Mouse (Mus musculus) midbrain, embryonic 12.5 days (tissue): ENCODE measurements around the gene Srgap2. TPM values are rescaled to one million over a fixed set of nuclear protein-coding genes. Genes with fewer than 3 reads are reported as not detected.

Source experiments
- ATAC-seq: fragments of 200-750 bp; cut with Nextera tagmentation; 2 replicates; pipeline ENCODE4 v1.8.0; 2017; ENCODE audit warnings: low read depth, moderate TSS enrichment, moderate library complexity; ENCODE audit not compliant: low FRiP score
- H3K27ac ChIP-seq: fragments of 300-500 bp; sonication (generic); replicated peaks from 2 replicates; pipeline ENCODE4 v1.5.1; 2016; ENCODE audit warnings: mild to moderate bottlenecking
- H3K27me3 ChIP-seq: fragments of 300-500 bp; sonication (generic); 2 replicates; pipeline ENCODE4 v1.6.1; 2016; ENCODE audit warnings: mild to moderate bottlenecking
- H3K36me3 ChIP-seq: fragments of 300-500 bp; sonication (generic); 2 replicates; pipeline ENCODE4 v1.6.1; 2016
- H3K4me1 ChIP-seq: fragments of 300-500 bp; sonication (generic); 2 replicates; pipeline ENCODE4 v1.6.1; 2016
- H3K4me2 ChIP-seq: fragments of 300-500 bp; sonication (generic); replicated peaks from 2 replicates; pipeline ENCODE4 v1.6.1; 2016; ENCODE audit warnings: mild to moderate bottlenecking, moderate library complexity
- H3K4me3 ChIP-seq: fragments of 300-500 bp; sonication (generic); 2 replicates; pipeline ENCODE4 v1.5.1; 2016; ENCODE audit warnings: mild to moderate bottlenecking
- H3K9ac ChIP-seq: fragments of 300-500 bp; sonication (generic); replicated peaks from 2 replicates; pipeline ENCODE4 v1.6.1; 2016; ENCODE audit warnings: mild to moderate bottlenecking, moderate library complexity
- H3K9me3 ChIP-seq: fragments of 300-500 bp; sonication (generic); 2 replicates; pipeline ENCODE4 v1.6.1; 2016; ENCODE audit warnings: mild to moderate bottlenecking
- WGBS: fragments of 180-500 bp; shearing (Covaris S2); methylation state at CpG from one replicate; pipeline ENCODE4 v1.1.7; 2016; 5-methylcytosine and 5-hydroxymethylcytosine counted together
- polyA plus RNA-seq: library from polyadenylated mRNA; unstranded; fragments of >200 nt; fragmentation: Nextera tagmentation; extraction: Ambion mirVana; gene quantifications from 2 replicates; pipeline ENCODE4 v1.2.1, GENCODE M21; 2016

Srgap2 gene
- polyA plus RNA-seq, 1 experiment from 2014 or later = 19.9 TPM

DNA sequence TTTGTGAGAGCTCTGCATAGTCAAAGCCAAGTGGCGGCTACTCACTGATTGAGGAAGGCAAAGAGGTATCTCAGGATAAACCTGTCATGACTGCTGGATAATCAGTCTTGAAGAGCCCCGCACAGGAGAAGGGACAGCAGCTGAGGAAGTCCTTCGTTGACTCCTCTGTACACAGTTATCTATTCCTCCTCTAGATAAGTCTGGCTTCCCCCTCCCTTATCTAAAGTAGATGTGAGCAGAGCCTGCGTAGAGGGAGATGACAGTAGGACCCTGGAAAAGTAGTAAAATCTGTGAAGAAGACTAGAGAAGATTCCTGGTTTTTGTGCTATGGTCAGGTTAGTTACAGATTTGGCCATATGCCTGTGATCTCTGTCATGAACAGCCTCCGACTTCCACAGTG lies 209.5 kb downstream of the Srgap2 start:
- Histone ChIP-seq H3K27ac (no peak overlapping the region), H3K36me3 (peaks cover 32% of the 10 kb centered on the region), H3K4me2 (no peak overlapping the region), H3K9me3 (no peaks in the 10 kb centered on the region), H3K9ac (no peak overlapping the region), H3K27me3 (no peaks in the 10 kb centered on the region), H3K4me3 (no peak overlapping the region), H3K4me1 (no peaks in the 10 kb centered on the region)
- no peak for ATAC-seq
- WGBS = 90% methylated on average over 5 of the region's 5 CpGs

GRCm38 (mm10) chr1:131311284-131311683 lies 215.9 kb downstream of the Srgap2 start:
- H3K9me3 ChIP-seq = no peaks in the 10 kb centered on the region
- H3K27ac ChIP-seq = no peak overlapping the region
- H3K4me2 ChIP-seq = no peak overlapping the region
- peaks cover 46% of the 10 kb centered on the region for H3K36me3 ChIP-seq
- H3K4me1 ChIP-seq = no peaks in the 10 kb centered on the region
- H3K27me3 ChIP-seq = no peaks in the 10 kb centered on the region
- no peak overlapping the region for H3K9ac ChIP-seq
- no peak for ATAC-seq
- WGBS = 85% methylated on average over 3 of the region's 3 CpGs
- H3K4me3 ChIP-seq = no peak overlapping the region

- Histone ChIP-seq H3K4me1 (no peaks in the 10 kb centered on the region), H3K9ac (no peak overlapping the region), H3K27me3 (no peaks in the 10 kb centered on the region), H3K4me3 (no peak overlapping the region), H3K27ac (no peak overlapping the region), H3K4me2 (no peak overlapping the region), H3K36me3 (peaks cover 37% of the 10 kb centered on the region), H3K9me3 (no peaks in the 10 kb centered on the region)
- ATAC-seq = no peak
- 95% methylated on average over 5 of the region's 5 CpGs for WGBS
Observed at GRCm38 (mm10) chr1:131310237-131310818, 216.8 kb downstream of the Srgap2 start.

GRCm38 (mm10) chr1:131300750-131301149 lies 226.4 kb downstream of the Srgap2 start:
- Histone ChIP-seq H3K4me1 (no peaks in the 10 kb centered on the region), H3K36me3 (peaks cover 39% of the 10 kb centered on the region), H3K9ac (no peak overlapping the region), H3K4me2 (no peak overlapping the region), H3K27me3 (no peaks in the 10 kb centered on the region), H3K4me3 (no peak overlapping the region), H3K9me3 (no peaks in the 10 kb centered on the region), H3K27ac (no peak overlapping the region)
- no peak for ATAC-seq
- 100% methylated on average over 2 of the region's 2 CpGs for WGBS

GRCm38 (mm10) chr1:131299788-131300187 lies 227.4 kb downstream of the Srgap2 start:
- H3K27ac ChIP-seq = no peak overlapping the region
- 94% methylated on average over 6 of the region's 6 CpGs for WGBS
- H3K4me3 ChIP-seq = no peak overlapping the region
- ATAC-seq = no peak
- no peaks in the 10 kb centered on the region for H3K4me1 ChIP-seq
- H3K36me3 ChIP-seq = peaks cover 46% of the 10 kb centered on the region
- H3K9me3 ChIP-seq = no peaks in the 10 kb centered on the region
- no peaks in the 10 kb centered on the region for H3K27me3 ChIP-seq
- no peak overlapping the region for H3K9ac ChIP-seq
- H3K4me2 ChIP-seq = no peak overlapping the region

GRCm38 (mm10) chr1:131299240-131299639 lies 227.9 kb downstream of the Srgap2 start:
- Histone ChIP-seq H3K9ac (no peak overlapping the region), H3K9me3 (no peaks in the 10 kb centered on the region), H3K4me1 (no peaks in the 10 kb centered on the region), H3K36me3 (peaks cover 46% of the 10 kb centered on the region), H3K27ac (no peak overlapping the region), H3K4me3 (no peak overlapping the region), H3K27me3 (no peaks in the 10 kb centered on the region), H3K4me2 (no peak overlapping the region)
- WGBS = 58% methylated on average over 3 of the region's 3 CpGs
- ATAC-seq = no peak

GRCm38 (mm10) chr1:131298171-131298570 lies 229.0 kb downstream of the Srgap2 start:
- Histone ChIP-seq H3K4me2 (no peak overlapping the region), H3K9me3 (no peaks in the 10 kb centered on the region), H3K27ac (no peak overlapping the region), H3K4me3 (no peak overlapping the region), H3K4me1 (no peaks in the 10 kb centered on the region), H3K9ac (no peak overlapping the region), H3K36me3 (peaks cover 46% of the 10 kb centered on the region), H3K27me3 (no peaks in the 10 kb centered on the region)
- WGBS = 93% methylated on average over 9 of the region's 9 CpGs
- ATAC-seq = no peak

- 92% methylated on average over 7 of the region's 7 CpGs for WGBS
- Histone ChIP-seq H3K9ac (no peak overlapping the region), H3K4me3 (no peak overlapping the region), H3K36me3 (peaks cover 53% of the 10 kb centered on the region), H3K27ac (no peak overlapping the region), H3K27me3 (no peaks in the 10 kb centered on the region), H3K4me1 (no peaks in the 10 kb centered on the region), H3K9me3 (no peaks in the 10 kb centered on the region), H3K4me2 (no peak overlapping the region)
- ATAC-seq = no peak
Observed at GRCm38 (mm10) chr1:131296726-131297125, 230.4 kb downstream of the Srgap2 start.

DNA sequence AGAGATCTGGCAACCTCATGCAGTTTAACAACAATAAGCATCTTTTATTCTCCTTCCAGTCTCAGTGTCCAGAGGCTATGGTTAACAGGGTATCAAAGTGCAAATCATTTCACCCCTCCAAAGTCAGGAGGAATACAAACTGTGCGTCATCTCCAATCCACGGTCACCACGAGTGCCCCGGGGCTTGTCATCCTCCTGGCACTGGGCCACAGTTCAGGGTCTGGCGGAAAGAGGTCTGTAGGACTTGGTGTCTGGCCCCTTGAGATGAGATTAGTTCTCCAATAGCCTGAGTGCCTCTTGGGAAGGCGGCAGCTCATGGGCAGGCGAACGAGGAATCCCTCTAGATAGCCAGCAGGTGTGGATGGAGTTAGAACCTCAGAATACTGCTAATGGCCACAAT lies 232.0 kb downstream of the Srgap2 start:
- peaks cover 42% of the 10 kb centered on the region for H3K36me3 ChIP-seq

GRCm38 (mm10) chr1:131293922-131294250 lies 233.3 kb downstream of the Srgap2 start:
- Histone ChIP-seq H3K4me2 (no peak overlapping the region), H3K36me3 (peaks cover 42% of the 10 kb centered on the region), H3K9me3 (no peaks in the 10 kb centered on the region), H3K27me3 (no peaks in the 10 kb centered on the region), H3K27ac (no peak overlapping the region), H3K4me1 (no peaks in the 10 kb centered on the region), H3K9ac (no peak overlapping the region), H3K4me3 (no peak overlapping the region)
- WGBS = 97% methylated on average over 2 of the region's 2 CpGs
- ATAC-seq = no peak

More for the DNA sequence above, 232.0 kb downstream of the Srgap2 start:
- no peak overlapping the region for H3K27ac ChIP-seq
- H3K4me1 ChIP-seq = no peaks in the 10 kb centered on the region
- H3K27me3 ChIP-seq = no peaks in the 10 kb centered on the region
- H3K4me3 ChIP-seq = no peak overlapping the region
- 70% methylated on average over 8 of the region's 8 CpGs for WGBS
- no peaks in the 10 kb centered on the region for H3K9me3 ChIP-seq
- ATAC-seq = no peak
- H3K4me2 ChIP-seq = no peak overlapping the region
- no peak overlapping the region for H3K9ac ChIP-seq

- ATAC-seq = no peak
- Histone ChIP-seq H3K27me3 (no peaks in the 10 kb centered on the region), H3K9me3 (no peaks in the 10 kb centered on the region), H3K4me1 (no peaks in the 10 kb centered on the region), H3K9ac (no peak overlapping the region), H3K4me2 (no peak overlapping the region), H3K36me3 (peaks cover 46% of the 10 kb centered on the region), H3K27ac (no peak overlapping the region), H3K4me3 (no peak overlapping the region)
- WGBS = 92% methylated on average over 4 of the region's 4 CpGs
Observed at GRCm38 (mm10) chr1:131293221-131293921, 233.8 kb downstream of the Srgap2 start.

GRCm38 (mm10) chr1:131290648-131291047 lies 236.5 kb downstream of the Srgap2 start:
- Histone ChIP-seq H3K4me2 (no peak overlapping the region), H3K4me3 (no peak overlapping the region), H3K9me3 (no peaks in the 10 kb centered on the region), H3K27me3 (no peaks in the 10 kb centered on the region), H3K9ac (no peak overlapping the region), H3K36me3 (peaks cover 29% of the 10 kb centered on the region), H3K27ac (no peak overlapping the region), H3K4me1 (no peaks in the 10 kb centered on the region)
- peak; percentile 47; the same call in 1 of the 2 replicates for ATAC-seq
- 48% methylated on average over 2 of the region's 2 CpGs for WGBS

DNA sequence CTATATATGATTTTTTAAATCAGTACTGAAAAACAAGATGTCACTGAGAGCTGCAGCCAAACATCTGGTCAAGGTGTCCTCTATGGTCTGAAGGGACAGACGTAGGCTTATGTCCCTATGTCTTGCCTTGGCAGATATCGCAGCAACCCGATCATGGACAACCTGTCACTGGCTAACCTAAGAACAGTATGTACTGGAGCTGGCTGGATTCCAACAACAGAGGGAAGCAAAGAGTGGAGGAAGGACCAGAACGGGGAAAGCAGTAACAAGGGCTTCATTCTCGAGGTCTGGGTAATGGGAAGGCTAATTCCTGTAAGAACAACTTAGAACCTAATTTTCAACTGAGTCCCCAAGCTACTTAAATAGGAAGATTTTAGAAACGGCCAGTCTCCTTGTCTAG lies 238.2 kb downstream of the Srgap2 start:
- no peak overlapping the region for H3K4me2 ChIP-seq
- no peaks in the 10 kb centered on the region for H3K9me3 ChIP-seq
- WGBS = 91% methylated on average over 6 of the region's 6 CpGs
- H3K4me1 ChIP-seq = no peaks in the 10 kb centered on the region
- H3K9ac ChIP-seq = no peak overlapping the region
- peaks cover 24% of the 10 kb centered on the region for H3K36me3 ChIP-seq
- no peaks in the 10 kb centered on the region for H3K27me3 ChIP-seq
- no peak overlapping the region for H3K4me3 ChIP-seq
- no peak overlapping the region for H3K27ac ChIP-seq
- no peak for ATAC-seq
